ENCODE assay signal across 8 mouse cellular contexts in the genomic region with DNA sequence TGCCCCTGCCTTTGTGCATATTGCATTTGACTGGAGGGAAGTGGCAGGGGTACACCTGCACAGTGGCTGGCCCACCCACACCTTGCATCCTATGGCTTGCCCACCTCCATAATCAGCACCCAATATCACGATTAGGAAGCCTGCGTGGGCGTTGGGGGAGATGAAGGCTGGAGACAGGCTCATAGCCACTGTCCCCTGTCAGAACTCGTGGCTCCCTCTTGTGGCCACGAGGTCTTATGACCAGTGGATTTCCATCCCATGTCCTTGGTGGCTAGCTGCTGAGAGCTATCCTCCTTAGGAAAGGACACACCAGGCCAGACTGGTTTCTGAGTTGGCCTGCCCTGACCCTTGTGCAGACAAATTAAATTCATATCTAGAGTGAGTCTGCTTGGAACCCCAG.
A peak's percentile ranks its signal among the peaks of the same experiment; 100 is the strongest.
DNase-seq lines count a peak whose midpoint lies in the region; ATAC-seq lines count a peak whose summit lies in the region.
"Had no signal": no experiment of that assay in that cellular context is flagged by ENCODE, and none has a peak within 500 bp of the region (broad histone marks: within the 10 kb centered on the region; RNA-seq: fewer than 3 reads in every experiment).

No protein-coding gene starts in this region.

- 0% methylated on average over 5 of the region's 5 CpGs for WGBS in hindbrain, embryonic 15.5 days

- H3K36me3 ChIP-seq in hindbrain, embryonic 15.5 days: no peaks in the 10 kb centered on the region

- ATAC-seq in hindbrain, embryonic 15.5 days (ENCODE audit: low FRiP score, low read depth): peak; percentile 68
- ATAC-seq in megakaryocyte progenitor cell, adult 5-6 weeks (replicated peaks; ENCODE audit: poor library complexity): peak; percentile 94

- no peak overlapping the region for H3K27ac ChIP-seq in hindbrain, embryonic 15.5 days (replicated peaks)
- H3K27ac ChIP-seq: macrophage had no signal

- H3K9ac ChIP-seq in hindbrain, embryonic 15.5 days: no peak overlapping the region

- peaks cover 17% of the 10 kb centered on the region for H3K4me1 ChIP-seq in hindbrain, embryonic 15.5 days (replicated peaks)

- H3K4me2 ChIP-seq in hindbrain, embryonic 15.5 days: no peak overlapping the region

- peak; percentile 54 for DNase-seq in R1 (ENCODE audit: low read depth, low spot score)
- DNase-seq in cerebellum, adult 8-10 months: peak; percentile 85
- DNase-seq in frontal cortex, adult 2 months (ENCODE audit: extremely low spot score in 1 of 2, low spot score in 1 of 2): peak; percentile 34 to 85
- peak; percentile 80 to 81 for DNase-seq in layer of hippocampus, postnatal 14 days (ENCODE audit: low spot score in 2 of 2)
- DNase-seq in right cerebral cortex, postnatal 10 days (ENCODE audit: low spot score in 2 of 2): peak; percentile 84 to 87

- no peak overlapping the region for H3K4me3 ChIP-seq in hindbrain, embryonic 15.5 days

- no peaks in the 10 kb centered on the region for H3K27me3 ChIP-seq in hindbrain, embryonic 15.5 days

- H3K9me3 ChIP-seq in hindbrain, embryonic 15.5 days: no peaks in the 10 kb centered on the region
